Mouse (Mus musculus): ENCODE data around the gene Frmd4b. TPM values are rescaled to one million over a fixed set of nuclear protein-coding genes. Genes with fewer than 3 reads are reported as not detected.

Frmd4b gene
- total RNA-seq, 2 experiments from 2014 or later = 31.2 to 33.8 TPM

GRCm38 (mm10) chr6:97478981-97479860 lies 138.1 kb downstream of the Frmd4b start:
- no peak for DNase-seq (ENCODE audit: low spot score in 2 of 2)

GRCm38 (mm10) chr6:97473672-97474071 lies 143.7 kb downstream of the Frmd4b start:
- no peak for DNase-seq (ENCODE audit: low spot score in 2 of 2)

GRCm38 (mm10) chr6:97472873-97473550 lies 144.3 kb downstream of the Frmd4b start:
- DNase-seq (ENCODE audit: low spot score in 2 of 2) = no peak

GRCm38 (mm10) chr6:97463898-97464524 lies 153.3 kb downstream of the Frmd4b start:
- DNase-seq (ENCODE audit: low spot score in 2 of 2) = no peak

GRCm38 (mm10) chr6:97462421-97462820 lies 154.9 kb downstream of the Frmd4b start:
- no peak for DNase-seq (ENCODE audit: low spot score in 2 of 2)

GRCm38 (mm10) chr6:97459112-97459511 lies 158.2 kb downstream of the Frmd4b start:
- no peak for DNase-seq (ENCODE audit: low spot score in 2 of 2)

GRCm38 (mm10) chr6:97458358-97458757 lies 159.0 kb downstream of the Frmd4b start:
- DNase-seq (ENCODE audit: low spot score in 2 of 2) = no peak

GRCm38 (mm10) chr6:97457954-97458353 lies 159.4 kb downstream of the Frmd4b start:
- DNase-seq (ENCODE audit: low spot score in 2 of 2) = no peak

- DNase-seq (ENCODE audit: low spot score in 2 of 2) = no peak
These were observed 160.1 kb downstream of the Frmd4b start for GRCm38 (mm10) chr6:97457210-97457609.

- DNase-seq (ENCODE audit: low spot score in 2 of 2) = no peak
These were observed 165.1 kb downstream of the Frmd4b start for GRCm38 (mm10) chr6:97452223-97452622.

- no peak for DNase-seq (ENCODE audit: low spot score in 2 of 2)
These were observed 167.5 kb downstream of the Frmd4b start for GRCm38 (mm10) chr6:97449806-97450205.

GRCm38 (mm10) chr6:97447020-97447419 lies 170.3 kb downstream of the Frmd4b start:
- DNase-seq (ENCODE audit: low spot score in 2 of 2) = no peak

- no peak for DNase-seq (ENCODE audit: low spot score in 2 of 2)
These were observed 173.2 kb downstream of the Frmd4b start for GRCm38 (mm10) chr6:97444145-97444544.

- DNase-seq (ENCODE audit: low spot score in 2 of 2) = no peak
These were observed 173.8 kb downstream of the Frmd4b start for GRCm38 (mm10) chr6:97443522-97443921.

- no peak for DNase-seq (ENCODE audit: low spot score in 2 of 2)
These were observed 176.0 kb downstream of the Frmd4b start for GRCm38 (mm10) chr6:97441357-97441756.

GRCm38 (mm10) chr6:97438918-97439645 lies 178.3 kb downstream of the Frmd4b start:
- no peak for DNase-seq (ENCODE audit: low spot score in 2 of 2)

GRCm38 (mm10) chr6:97434753-97435152 lies 182.6 kb downstream of the Frmd4b start:
- DNase-seq (ENCODE audit: low spot score in 2 of 2) = no peak

GRCm38 (mm10) chr6:97431309-97432004 lies 185.9 kb downstream of the Frmd4b start:
- no peak for DNase-seq (ENCODE audit: low spot score in 2 of 2)

GRCm38 (mm10) chr6:97430519-97430918 lies 186.8 kb downstream of the Frmd4b start:
- no peak for DNase-seq (ENCODE audit: low spot score in 2 of 2)

GRCm38 (mm10) chr6:97429688-97430343 lies 187.5 kb downstream of the Frmd4b start:
- DNase-seq (ENCODE audit: low spot score in 2 of 2) = no peak

Measured in layer of hippocampus, postnatal 10 days (tissue).